Mouse (Mus musculus) heart, postnatal 0 days (tissue): ENCODE results near the gene Rock2. TPM values are rescaled to one million over a fixed set of nuclear protein-coding genes. Genes with fewer than 3 reads are reported as not detected.
A peak's percentile ranks its signal among the peaks of the same experiment; 100 is the strongest.

ENCODE experiments used
- ATAC-seq: fragments of 200-750 bp; cut with Nextera tagmentation; 2 replicates; pipeline ENCODE4 v1.8.0; 2017; ENCODE audit warnings: low read depth, moderate number of reproducible peaks, moderate library complexity; ENCODE audit not compliant: insufficient read depth
- DNase-seq: peaks from one replicate; pipeline ENCODE4 v3.0.0-alpha.2; 2016; ENCODE audit warnings: low spot score
- H3K27ac ChIP-seq: fragments of 300-500 bp; sonication (generic); 2 replicates; pipeline ENCODE4 v1.5.1; 2014; ENCODE audit warnings: low read depth, mild to moderate bottlenecking
- H3K27me3 ChIP-seq: fragments of 300-500 bp; sonication (generic); 2 replicates; pipeline ENCODE4 v1.6.1; 2014; ENCODE audit warnings: low read length, mixed read lengths; ENCODE audit not compliant: control insufficient read depth, insufficient read depth
- H3K36me3 ChIP-seq: fragments of 300-500 bp; sonication (generic); replicated peaks from 2 replicates; pipeline ENCODE4 v1.6.1; 2014; ENCODE audit warnings: low read length, mixed read lengths; ENCODE audit not compliant: control insufficient read depth, insufficient read depth
- H3K4me1 ChIP-seq: fragments of 300-500 bp; sonication (generic); 2 replicates; pipeline ENCODE4 v1.6.1; 2014; ENCODE audit warnings: antibody characterized with exemption; ENCODE audit not compliant: control insufficient read depth, insufficient read depth
- H3K4me2 ChIP-seq: fragments of 300-500 bp; sonication (generic); 2 replicates; pipeline ENCODE4 v1.6.1; 2014; ENCODE audit warnings: low read depth, mild to moderate bottlenecking, low read length, moderate library complexity
- H3K4me3 ChIP-seq: fragments of 300-500 bp; sonication (generic); 2 replicates; pipeline ENCODE4 v1.5.1; 2014; ENCODE audit warnings: low read depth, low read length
- H3K9ac ChIP-seq: fragments of 300-500 bp; sonication (generic); replicated peaks from 2 replicates; pipeline ENCODE4 v1.6.1; 2014; ENCODE audit warnings: low read depth, low read length, mixed read lengths
- H3K9me3 ChIP-seq: fragments of 300-500 bp; sonication (generic); replicated peaks from 2 replicates; pipeline ENCODE4 v1.6.1; 2016; ENCODE audit warnings: low read length; ENCODE audit not compliant: control insufficient read depth
- CTCF ChIP-seq: IDR thresholded peaks from 2 replicates; pipeline ENCODE4 v1.5.1; 2016; ENCODE audit warnings: antibody characterized with exemption, control low read depth, low read depth
- EP300 ChIP-seq: IDR thresholded peaks from 2 replicates; pipeline ENCODE4 v1.6.1; 2016; ENCODE audit warnings: antibody characterized with exemption, low read depth
- WGBS: fragments of 180-500 bp; shearing (Covaris S2); extraction: QIAGEN DNeasy Blood & Tissue Kit; methylation state at CpG from one replicate; pipeline ENCODE4 v1.1.7; 2014; 5-methylcytosine and 5-hydroxymethylcytosine counted together
- polyA plus RNA-seq: library from polyadenylated mRNA; unstranded; fragments of >200 nt; fragmentation: Nextera tagmentation; extraction: Ambion mirVana; gene quantifications from 2 replicates; pipeline ENCODE4 v1.2.1, GENCODE M21; 2015
- total RNA-seq: library from RNA; depleted of rRNA; stranded (reverse); fragments of >200 nt; gene quantifications from 2 replicates; pipeline ENCODE4 v1.2.3, GENCODE M21; 2014; ENCODE audit warnings: low replicate concordance; rRNA removed

The Rock2 gene
- 49.2 and 50.6 TPM in 2 replicates for total RNA-seq
- 22.8 and 24.6 TPM in 2 replicates for polyA plus RNA-seq

DNA sequence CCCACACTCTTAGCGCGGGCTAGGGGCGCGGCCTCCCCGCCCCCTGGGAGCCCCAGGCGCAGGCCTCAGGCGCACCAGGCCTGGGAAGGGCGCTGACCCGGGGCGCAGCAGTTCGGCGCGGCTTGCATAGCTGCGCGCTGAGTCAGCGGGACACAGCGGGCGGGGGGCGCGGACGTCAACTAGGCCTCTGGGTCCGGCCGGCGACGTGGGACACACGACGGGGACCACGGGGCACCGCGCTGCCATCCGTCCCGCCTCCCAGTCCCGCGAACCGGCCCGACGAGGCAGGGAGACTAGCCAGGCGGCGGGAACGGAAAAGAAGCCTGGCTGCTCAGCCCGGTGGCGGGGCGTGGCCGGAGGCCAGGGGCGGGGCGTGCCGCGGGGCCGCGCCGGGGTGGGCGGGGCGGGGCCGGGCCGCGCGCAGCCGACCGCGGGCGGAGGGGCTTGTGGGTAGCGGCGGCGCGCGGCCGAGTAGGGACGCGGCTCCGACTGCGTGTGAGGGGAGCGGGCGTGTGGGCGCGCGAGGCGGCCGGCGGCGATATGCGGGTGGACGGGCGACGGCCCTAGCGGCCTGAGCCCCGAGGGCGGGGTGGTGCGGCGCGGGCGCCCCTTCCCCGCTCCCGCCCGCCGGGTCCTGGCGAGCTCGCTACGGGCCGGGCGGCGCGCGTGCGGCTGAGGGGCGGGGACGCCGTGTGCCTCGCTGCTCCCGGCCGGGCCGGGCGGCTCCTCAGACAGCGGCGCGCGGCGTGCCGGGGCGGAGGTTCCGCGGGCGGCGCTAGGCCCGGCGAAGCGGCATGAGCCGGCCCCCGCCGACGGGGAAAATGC is at the start of gene Rock2:
Gene Rock2, plus strand, starts transcription at position 500 of the 825 bp plus-strand sequence.
- TF ChIP-seq CTCF (no peak), EP300 (no peak)
- H3K4me3 ChIP-seq: peak within 1 kb of the TSS; percentile 92
- no peaks in the 10 kb centered on the region for H3K9me3 ChIP-seq
- peak within 1 kb of the TSS; percentile 73 for H3K4me2 ChIP-seq
- DNase-seq: peak; percentile 84
- H3K4me1 ChIP-seq: peaks cover 19% of the 10 kb centered on the region
- ATAC-seq: peak; percentile 90
- peak within 1 kb of the TSS; percentile 98 for H3K27ac ChIP-seq
- H3K36me3 ChIP-seq: no peaks in the 10 kb centered on the region
- no peaks in the 10 kb centered on the region for H3K27me3 ChIP-seq
- H3K9ac ChIP-seq: peak within 1 kb of the TSS; percentile 98
- under 1% methylated on average over 86 of the region's 130 CpGs for WGBS

DNA sequence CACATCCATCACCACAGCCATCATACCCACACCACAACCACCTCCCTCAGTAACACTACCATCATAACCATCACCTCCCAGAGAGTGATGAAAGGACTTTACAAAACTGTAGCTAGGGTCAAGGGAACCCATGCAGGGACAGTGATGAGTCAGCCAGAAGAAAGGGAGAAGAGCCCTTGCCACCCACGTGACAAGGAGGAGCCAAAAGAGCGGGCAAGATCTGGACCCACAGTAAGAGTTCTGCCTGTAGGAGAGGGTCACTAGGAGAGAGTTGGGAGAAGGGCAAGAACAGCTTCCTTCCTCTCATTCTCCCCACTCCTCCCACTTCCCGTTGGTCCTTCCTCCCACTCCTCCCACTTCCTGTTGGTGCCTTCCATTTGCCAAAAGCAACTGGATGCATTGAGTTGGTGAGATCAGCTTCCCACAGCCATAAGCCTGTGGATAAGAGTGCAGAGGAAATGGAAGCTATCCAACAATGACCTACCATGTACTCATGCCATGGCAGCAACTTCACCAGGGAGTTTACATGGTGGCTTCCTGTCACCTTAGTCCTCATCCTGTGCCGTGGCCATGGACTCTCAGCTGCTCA is 47.4 kb upstream of the Rock2 start:
- H3K27me3 ChIP-seq: no peaks in the 10 kb centered on the region
- no peaks in the 10 kb centered on the region for H3K9me3 ChIP-seq
- H3K9ac ChIP-seq: no peak overlapping the region
- WGBS: 72% methylated on average over 4 of the region's 4 CpGs
- H3K27ac ChIP-seq: no peak overlapping the region
- no peak overlapping the region for H3K4me2 ChIP-seq
- H3K36me3 ChIP-seq: no peaks in the 10 kb centered on the region
- ATAC-seq: peak; percentile 18; the same call in 1 of the 2 replicates
- DNase-seq: peak; percentile 51
- TF ChIP-seq EP300 (no peak), CTCF (no peak)
- H3K4me1 ChIP-seq: peaks cover 20% of the 10 kb centered on the region
- H3K4me3 ChIP-seq: no peak overlapping the region

DNA sequence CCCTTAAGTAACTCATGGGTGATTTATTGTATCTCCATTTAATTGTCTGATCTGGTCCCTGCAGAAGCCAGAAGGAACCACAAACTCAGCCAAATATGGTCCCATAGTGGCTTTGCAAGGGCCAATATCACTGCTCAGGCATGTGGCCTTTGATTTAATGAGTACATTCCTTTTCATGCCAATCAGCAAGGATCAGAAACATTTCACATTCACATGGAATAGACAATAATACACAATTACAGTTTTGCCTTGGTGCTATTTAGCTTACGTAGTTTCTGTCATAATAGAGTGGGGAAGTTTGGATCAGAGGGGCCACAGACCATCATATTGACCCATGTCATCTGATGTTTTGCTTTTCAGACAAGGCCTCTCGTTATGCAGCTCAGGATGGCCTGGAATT is 46.2 kb upstream of the Rock2 start:
- 73% methylated on average over 2 of the region's 2 CpGs for WGBS
- no peak for TF ChIP-seq EP300
- no peak for TF ChIP-seq CTCF
- no peak for DNase-seq

DNA sequence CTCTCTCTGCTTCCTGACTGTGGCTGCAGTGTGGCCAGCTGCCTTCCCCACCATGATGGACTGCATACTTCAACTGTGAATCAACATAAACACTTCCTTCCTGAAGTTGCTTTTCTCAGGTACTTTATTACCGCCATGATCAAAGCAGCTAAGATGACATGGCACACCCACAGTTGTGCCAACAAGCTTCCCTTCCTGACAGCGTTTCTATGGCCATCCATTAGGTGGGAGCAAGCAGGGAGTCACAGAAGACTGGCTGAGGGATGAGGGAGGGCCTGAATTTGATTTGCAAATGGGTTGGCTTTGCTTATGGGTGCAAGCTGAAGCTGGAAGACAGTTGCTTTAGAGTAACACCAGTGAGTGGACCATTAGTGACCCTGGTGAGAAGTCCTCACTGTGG is 44.9 kb upstream of the Rock2 start:
- H3K4me3 ChIP-seq: no peak overlapping the region
- H3K36me3 ChIP-seq: no peaks in the 10 kb centered on the region
- H3K4me2 ChIP-seq: no peak overlapping the region
- 62% methylated on average over 2 of the region's 2 CpGs for WGBS
- no peaks in the 10 kb centered on the region for H3K27me3 ChIP-seq
- H3K4me1 ChIP-seq: peaks cover 15% of the 10 kb centered on the region
- no peak overlapping the region for H3K27ac ChIP-seq
- TF ChIP-seq CTCF (no peak), EP300 (no peak)
- H3K9me3 ChIP-seq: no peaks in the 10 kb centered on the region
- ATAC-seq (no peak), DNase-seq (no peak)
- no peak overlapping the region for H3K9ac ChIP-seq

More for the DNA sequence above, 46.2 kb upstream of the Rock2 start:
- H3K4me2 ChIP-seq: no peak overlapping the region
- peaks cover 21% of the 10 kb centered on the region for H3K4me1 ChIP-seq
- no peak overlapping the region for H3K4me3 ChIP-seq
- H3K27ac ChIP-seq: no peak overlapping the region
- no peak overlapping the region for H3K9ac ChIP-seq
- no peaks in the 10 kb centered on the region for H3K9me3 ChIP-seq
- H3K27me3 ChIP-seq: no peaks in the 10 kb centered on the region
- ATAC-seq: no peak
- H3K36me3 ChIP-seq: no peaks in the 10 kb centered on the region

DNA sequence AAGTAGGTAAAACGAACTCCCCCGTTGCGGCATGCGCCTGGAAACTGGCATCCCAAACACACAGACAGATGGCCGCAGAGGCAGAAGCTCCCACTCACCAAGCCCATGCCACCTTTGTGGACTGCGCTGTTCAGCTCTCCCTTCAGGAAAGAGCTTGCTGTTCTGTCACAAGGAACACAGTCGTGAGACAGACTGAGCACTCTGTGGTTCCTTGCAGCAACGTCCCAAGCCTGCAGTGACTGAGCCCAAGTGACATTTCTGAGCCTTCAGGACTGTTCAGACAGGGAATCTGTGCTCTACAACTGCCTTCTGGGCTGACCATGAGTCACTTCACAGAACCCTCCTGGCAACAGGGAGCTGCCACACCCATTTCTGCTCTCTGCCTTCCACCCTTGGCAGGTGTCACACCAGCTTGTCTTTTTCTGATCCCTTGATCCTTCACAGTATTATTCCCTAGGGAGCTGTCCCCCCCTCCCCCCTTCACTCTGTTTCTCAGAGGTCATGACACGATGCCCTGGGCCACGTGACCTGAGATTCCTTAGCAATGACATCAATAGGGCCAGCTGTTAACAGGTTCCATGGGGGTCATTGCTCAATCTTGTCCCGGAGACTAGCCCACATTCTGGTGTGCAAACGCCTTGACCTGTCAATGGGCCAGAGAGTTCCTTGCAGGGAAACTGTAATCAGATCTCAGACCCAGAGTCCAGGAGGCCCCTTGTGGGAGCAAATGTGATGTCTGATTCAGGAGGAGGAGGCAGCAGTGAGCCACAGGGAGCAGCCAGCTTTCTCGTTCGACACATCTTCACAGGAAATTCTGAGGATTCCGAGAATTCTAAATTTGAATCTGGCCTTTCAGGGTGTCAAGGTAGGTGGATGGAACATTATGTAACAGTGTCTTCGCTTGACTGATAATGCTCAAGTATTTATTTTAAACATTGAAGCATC is 44.0 kb upstream of the Rock2 start:
- peaks cover 15% of the 10 kb centered on the region for H3K4me1 ChIP-seq
- no peak overlapping the region for H3K4me2 ChIP-seq
- 43% methylated on average over 16 of the region's 16 CpGs for WGBS
- H3K9me3 ChIP-seq: no peaks in the 10 kb centered on the region
- H3K4me3 ChIP-seq: no peak overlapping the region
- 0 out of 2 replicates have a peak overlapping the region, but pooled peaks have one; percentile 23 for H3K9ac ChIP-seq
- DNase-seq (peak; percentile 70), ATAC-seq (peak; percentile 65)
- TF ChIP-seq EP300: 0 out of 2 replicates have a peak, but pooled peaks have one; percentile 46
- TF ChIP-seq CTCF: 0 out of 2 replicates have a peak, but pooled peaks have one; percentile 14
- no peaks in the 10 kb centered on the region for H3K36me3 ChIP-seq
- H3K27ac ChIP-seq: peak overlapping the region; percentile 53
- no peaks in the 10 kb centered on the region for H3K27me3 ChIP-seq
